ENCODE assay signal across 9 mouse cellular contexts in genomic region chr11:95144946-95145483, GRCm38 (mm10). TPM values are rescaled to one million over a fixed set of nuclear protein-coding genes. Genes with fewer than 3 reads are reported as not detected.
DNase-seq lines count a peak whose midpoint lies in the region; ATAC-seq lines count a peak whose summit lies in the region.
"Had no signal": no experiment of that assay in that cellular context is flagged by ENCODE, and none has a peak within 500 bp of the region (broad histone marks: within the 10 kb centered on the region; RNA-seq: fewer than 3 reads in every experiment).

No protein-coding gene starts in this region.

- under 1% methylated on average over 34 of the region's 34 CpGs for WGBS in heart, embryonic 11.5 days (ENCODE audit: insufficient replicate concordance)
- under 1% methylated on average over 34 of the region's 34 CpGs for WGBS in hindbrain, embryonic 13.5 days
- WGBS in midbrain, embryonic 10.5 days, result under 1% methylated on average over 34 of the region's 34 CpGs

- H3K4me3 ChIP-seq in heart, embryonic 11.5 days (ENCODE audit: low read depth, low read length), result peak overlapping the region; percentile 52
- peak overlapping the region; percentile 39 for H3K4me3 ChIP-seq in hindbrain, embryonic 13.5 days
- H3K4me3 ChIP-seq in midbrain, embryonic 10.5 days, result peak overlapping the region; percentile 55

- H3K27ac ChIP-seq in heart, embryonic 11.5 days (ENCODE audit: low read depth, low read length), result no peak overlapping the region
- H3K27ac ChIP-seq in hindbrain, embryonic 13.5 days, result no peak overlapping the region
- no peak overlapping the region for H3K27ac ChIP-seq in midbrain, embryonic 10.5 days (replicated peaks)

- no peaks in the 10 kb centered on the region for H3K9me3 ChIP-seq in heart, embryonic 11.5 days (replicated peaks; ENCODE audit: control insufficient read depth, low read length)
- no peaks in the 10 kb centered on the region for H3K9me3 ChIP-seq in hindbrain, embryonic 13.5 days
- H3K9me3 ChIP-seq in midbrain, embryonic 10.5 days (replicated peaks), result no peaks in the 10 kb centered on the region

- ATAC-seq in heart, embryonic 11.5 days (replicated peaks; ENCODE audit: insufficient number of reproducible peaks, low FRiP score, low TSS enrichment), result no peak
- ATAC-seq in hindbrain, embryonic 13.5 days (ENCODE audit: low FRiP score), result no peak

- H3K27me3 ChIP-seq in heart, embryonic 11.5 days (ENCODE audit: control insufficient read depth, insufficient read depth, low read length), result peaks cover 99% of the 10 kb centered on the region
- peaks cover 100% of the 10 kb centered on the region for H3K27me3 ChIP-seq in hindbrain, embryonic 13.5 days
- H3K27me3 ChIP-seq in midbrain, embryonic 10.5 days (ENCODE audit: low read depth, poor library complexity, severe bottlenecking), result peaks cover 100% of the 10 kb centered on the region

- no peak for DNase-seq in heart, postnatal 4 days
- peak; percentile 30 for DNase-seq in R1 (ENCODE audit: low read depth, low spot score)
- peak; percentile 50 for DNase-seq in midbrain, embryonic 10.5 days (ENCODE audit: low spot score)
- no peak for DNase-seq in right cerebral cortex, adult 2 months (ENCODE audit: low spot score in 2 of 2)
- no peak for DNase-seq in frontal cortex, postnatal 25 days (ENCODE audit: low spot score in 2 of 2)
- no peak for DNase-seq in T-cell, adult 2 months (ENCODE audit: low spot score)

- H3K4me1 ChIP-seq in heart, embryonic 11.5 days (ENCODE audit: control insufficient read depth, insufficient read depth, low read length), result peaks cover 20% of the 10 kb centered on the region
- H3K4me1 ChIP-seq in hindbrain, embryonic 13.5 days (replicated peaks), result peaks cover 28% of the 10 kb centered on the region
- H3K4me1 ChIP-seq in midbrain, embryonic 10.5 days, result peaks cover 29% of the 10 kb centered on the region

- no peak overlapping the region for H3K9ac ChIP-seq in heart, embryonic 11.5 days (ENCODE audit: low read depth, low read length)
- no peak overlapping the region for H3K9ac ChIP-seq in hindbrain, embryonic 13.5 days

- peak overlapping the region; percentile 93 for H3K4me2 ChIP-seq in heart, embryonic 11.5 days
- H3K4me2 ChIP-seq in hindbrain, embryonic 13.5 days, result peak overlapping the region; percentile 61; the same call in 1 of the 2 replicates

- H3K36me3 ChIP-seq in heart, embryonic 11.5 days (ENCODE audit: control insufficient read depth, insufficient read depth, low read length), result no peaks in the 10 kb centered on the region
- H3K36me3 ChIP-seq in hindbrain, embryonic 13.5 days, result no peaks in the 10 kb centered on the region
- no peaks in the 10 kb centered on the region for H3K36me3 ChIP-seq in midbrain, embryonic 10.5 days

RNA-seq across cellular contexts. Expression of gene Dlx4, which starts 1.0 kb away (rescaled TPM):
- not detected in 2 replicates for polyA plus RNA-seq in heart, embryonic 11.5 days (2014; fragmentation: Nextera tagmentation; extraction: Ambion mirVana)
- not detected for total RNA-seq in heart, postnatal 4 days (2021)
- polyA plus RNA-seq in hindbrain, embryonic 13.5 days (2015; fragmentation: Nextera tagmentation; extraction: Ambion mirVana), result 0.17 TPM in 1 of 2 replicates, not detected in the other
- polyA plus RNA-seq in midbrain, embryonic 10.5 days (2016; fragmentation: Nextera tagmentation; extraction: Ambion mirVana), result 0.10 and 0.15 TPM in 2 replicates
- total RNA-seq: MEL had no signal

RNA-seq across cellular contexts. Expression of gene Dlx3, which starts 25.1 kb away (rescaled TPM):
- polyA plus RNA-seq in heart, embryonic 11.5 days (2014; fragmentation: Nextera tagmentation; extraction: Ambion mirVana), result 0.30 and 0.40 TPM in 2 replicates
- total RNA-seq in heart, postnatal 4 days (2021), result not detected
- 0.44 and 0.49 TPM in 2 replicates for polyA plus RNA-seq in hindbrain, embryonic 13.5 days (2015; fragmentation: Nextera tagmentation; extraction: Ambion mirVana)
- polyA plus RNA-seq in midbrain, embryonic 10.5 days (2016; fragmentation: Nextera tagmentation; extraction: Ambion mirVana), result 0.89 and 1.3 TPM in 2 replicates
- total RNA-seq: MEL had no signal

Comparison
In these comparisons a context has a peak if more than half of its experiments do, and no peak if none do; other contexts are left out.
1. DNase-seq: peak in R1 (single experiment) and midbrain, embryonic 10.5 days (single experiment); none in heart, postnatal 4 days (single experiment), right cerebral cortex, adult 2 months (0 of 2), frontal cortex, postnatal 25 days (0 of 2) and T-cell, adult 2 months (single experiment).
2. Peak in every context shown above with its lines, with median percentiles within 50 percentile points of each other: H3K4me3 ChIP-seq.